Mouse (Mus musculus) skeletal muscle tissue, adult 2 months (tissue): ENCODE data around the gene Msl1.
A peak's percentile ranks its signal among the peaks of the same experiment; 100 is the strongest.
"Not testable (repeated sequence)": the region's sequence is repeated elsewhere in the genome, so short reads cannot be mapped to it uniquely, and the experiment has no call there.

ENCODE experiments used
- DNase-seq: peaks from one replicate; pipeline ENCODE4 v3.0.0-alpha.2; 2012; ENCODE audit warnings: low read depth, low spot score

Gene Msl1

GRCm38 (mm10) chr11:98795714-98796514, 598 bp downstream of the Msl1 start:
- peak; percentile 31 for DNase-seq

GRCm38 (mm10) chr11:98796515-98797216, 1.4 kb downstream of the Msl1 start:
- DNase-seq, result peak; percentile 45

- DNase-seq, result no peak
These were observed 2.0 kb downstream of the Msl1 start for GRCm38 (mm10) chr11:98797306-98797705.

GRCm38 (mm10) chr11:98797909-98798308, 2.6 kb downstream of the Msl1 start:
- DNase-seq, result no peak

GRCm38 (mm10) chr11:98804605-98805004, 9.3 kb downstream of the Msl1 start, which contains the start of gene Casc3:
Gene Casc3, plus strand, starts transcription at chr11:98804905.
- DNase-seq, result no peak

GRCm38 (mm10) chr11:98808417-98808816, 13.1 kb downstream of the Msl1 start:
- no peak for DNase-seq

- peak; percentile 97 for DNase-seq
These were observed 14.4 kb downstream of the Msl1 start for GRCm38 (mm10) chr11:98809457-98810290.

- DNase-seq, result no peak
These were observed 15.4 kb downstream of the Msl1 start for GRCm38 (mm10) chr11:98810686-98811085.

- no peak for DNase-seq
These were observed 21.5 kb downstream of the Msl1 start for GRCm38 (mm10) chr11:98816706-98817239.

- no peak for DNase-seq
These were observed 25.7 kb downstream of the Msl1 start for GRCm38 (mm10) chr11:98820968-98821367.

- not testable (repeated sequence) for DNase-seq
These were observed 30.8 kb downstream of the Msl1 start for GRCm38 (mm10) chr11:98826071-98826470.

GRCm38 (mm10) chr11:98827877-98828276, 32.6 kb downstream of the Msl1 start:
- DNase-seq, result no peak

GRCm38 (mm10) chr11:98829091-98829775, 33.9 kb downstream of the Msl1 start:
- DNase-seq, result peak; percentile 56

GRCm38 (mm10) chr11:98829875-98830274, 34.6 kb downstream of the Msl1 start:
- DNase-seq, result no peak

GRCm38 (mm10) chr11:98835296-98835695, 40.0 kb downstream of the Msl1 start:
- DNase-seq, result no peak

GRCm38 (mm10) chr11:98835725-98836124, 40.4 kb downstream of the Msl1 start:
- no peak for DNase-seq

GRCm38 (mm10) chr11:98836128-98836527, 40.8 kb downstream of the Msl1 start:
- DNase-seq, result no peak

GRCm38 (mm10) chr11:98836651-98837141, 41.4 kb downstream of the Msl1 start, which contains the start of gene Rapgefl1:
Gene Rapgefl1, plus strand, starts transcription at chr11:98836785.
- peak; percentile 42 for DNase-seq

GRCm38 (mm10) chr11:98837231-98837704, 42.0 kb downstream of the Msl1 start:
- no peak for DNase-seq

GRCm38 (mm10) chr11:98837917-98838316, 42.6 kb downstream of the Msl1 start:
- DNase-seq, result no peak

GRCm38 (mm10) chr11:98838512-98838911, 43.2 kb downstream of the Msl1 start:
- DNase-seq, result no peak
